Mouse (Mus musculus): ENCODE data around the gene Rps6ka2. TPM values are rescaled to one million over a fixed set of nuclear protein-coding genes. Genes with fewer than 3 reads are reported as not detected.
A peak's percentile ranks its signal among the peaks of the same experiment; 100 is the strongest.

Rps6ka2 gene
- polyA plus RNA-seq, 1 experiment from 2014 or later = 18.7 TPM

GRCm38 (mm10) chr17:7262620-7263019 lies 92.7 kb downstream of the Rps6ka2 start:
- 31% methylated on average over 4 of the region's 4 CpGs for WGBS
- Histone ChIP-seq H3K4me1 (ENCODE audit: insufficient read depth, low read length) (peaks cover 65% of the 10 kb centered on the region), H3K4me3 (ENCODE audit: low read length) (no peak overlapping the region), H3K4me2 (replicated peaks; ENCODE audit: low read depth, low read length) (no peak overlapping the region), H3K27ac (ENCODE audit: low read length) (peak overlapping the region; percentile 31; the same call in 1 of the 2 replicates), H3K36me3 (ENCODE audit: insufficient read depth, low read length) (no peaks in the 10 kb centered on the region; the same call in 1 of the 2 replicates), H3K9ac (replicated peaks; ENCODE audit: low read length) (no peak overlapping the region), H3K9me3 (ENCODE audit: low read length) (no peaks in the 10 kb centered on the region), H3K27me3 (ENCODE audit: insufficient read depth, low read length) (no peaks in the 10 kb centered on the region)
- 0 out of 2 replicates have a peak, but pooled peaks have one; percentile 12 for ATAC-seq (ENCODE audit: low FRiP score, low TSS enrichment)

GRCm38 (mm10) chr17:7264610-7265009 lies 94.7 kb downstream of the Rps6ka2 start:
- H3K9me3 ChIP-seq (ENCODE audit: low read length) = no peaks in the 10 kb centered on the region
- peak; percentile 44; the same call in 1 of the 2 replicates for ATAC-seq (ENCODE audit: low FRiP score, low TSS enrichment)
- H3K27ac ChIP-seq (ENCODE audit: low read length) = 0 out of 2 replicates have a peak overlapping the region, but pooled peaks have one; percentile 2
- no peaks in the 10 kb centered on the region for H3K36me3 ChIP-seq (ENCODE audit: insufficient read depth, low read length)
- no peak overlapping the region for H3K4me3 ChIP-seq (ENCODE audit: low read length)
- no peak overlapping the region for H3K9ac ChIP-seq (replicated peaks; ENCODE audit: low read length)
- 62% methylated on average over 5 of the region's 5 CpGs for WGBS
- H3K4me2 ChIP-seq (replicated peaks; ENCODE audit: low read depth, low read length) = no peak overlapping the region
- H3K4me1 ChIP-seq (ENCODE audit: insufficient read depth, low read length) = peaks cover 69% of the 10 kb centered on the region
- H3K27me3 ChIP-seq (ENCODE audit: insufficient read depth, low read length) = no peaks in the 10 kb centered on the region

GRCm38 (mm10) chr17:7265291-7265690 lies 95.4 kb downstream of the Rps6ka2 start:
- 79% methylated on average over 4 of the region's 4 CpGs for WGBS
- H3K4me3 ChIP-seq (ENCODE audit: low read length) = no peak overlapping the region
- H3K9ac ChIP-seq (replicated peaks; ENCODE audit: low read length) = no peak overlapping the region
- ATAC-seq (ENCODE audit: low FRiP score, low TSS enrichment) = no peak
- no peaks in the 10 kb centered on the region for H3K36me3 ChIP-seq (ENCODE audit: insufficient read depth, low read length)
- peaks cover 67% of the 10 kb centered on the region for H3K4me1 ChIP-seq (ENCODE audit: insufficient read depth, low read length)
- no peaks in the 10 kb centered on the region for H3K27me3 ChIP-seq (ENCODE audit: insufficient read depth, low read length)
- H3K27ac ChIP-seq (ENCODE audit: low read length) = no peak overlapping the region
- H3K9me3 ChIP-seq (ENCODE audit: low read length) = no peaks in the 10 kb centered on the region
- H3K4me2 ChIP-seq (replicated peaks; ENCODE audit: low read depth, low read length) = no peak overlapping the region

- H3K9ac ChIP-seq (replicated peaks; ENCODE audit: low read length) = no peak overlapping the region; the same call in 1 of the 2 replicates
- no peaks in the 10 kb centered on the region for H3K36me3 ChIP-seq (ENCODE audit: insufficient read depth, low read length)
- no peak overlapping the region for H3K4me2 ChIP-seq (replicated peaks; ENCODE audit: low read depth, low read length)
- H3K9me3 ChIP-seq (ENCODE audit: low read length) = no peaks in the 10 kb centered on the region
- H3K4me3 ChIP-seq (ENCODE audit: low read length) = no peak overlapping the region
- ATAC-seq (ENCODE audit: low FRiP score, low TSS enrichment) = no peak
- 65% methylated on average over 12 of the region's 12 CpGs for WGBS
- no peaks in the 10 kb centered on the region for H3K27me3 ChIP-seq (ENCODE audit: insufficient read depth, low read length)
- H3K4me1 ChIP-seq (ENCODE audit: insufficient read depth, low read length) = peaks cover 67% of the 10 kb centered on the region
- 0 out of 2 replicates have a peak overlapping the region, but pooled peaks have one; percentile 40 for H3K27ac ChIP-seq (ENCODE audit: low read length)
These were observed 95.9 kb downstream of the Rps6ka2 start for GRCm38 (mm10) chr17:7265705-7266368.

- H3K4me1 ChIP-seq (ENCODE audit: insufficient read depth, low read length) = peaks cover 57% of the 10 kb centered on the region
- no peaks in the 10 kb centered on the region for H3K36me3 ChIP-seq (ENCODE audit: insufficient read depth, low read length)
- H3K4me2 ChIP-seq (replicated peaks; ENCODE audit: low read depth, low read length) = no peak overlapping the region
- H3K27me3 ChIP-seq (ENCODE audit: insufficient read depth, low read length) = no peaks in the 10 kb centered on the region
- H3K9ac ChIP-seq (replicated peaks; ENCODE audit: low read length) = no peak overlapping the region
- H3K9me3 ChIP-seq (ENCODE audit: low read length) = no peaks in the 10 kb centered on the region
- 91% methylated on average over 2 of the region's 2 CpGs for WGBS
- H3K27ac ChIP-seq (ENCODE audit: low read length) = no peak overlapping the region
- ATAC-seq (ENCODE audit: low FRiP score, low TSS enrichment) = no peak
- H3K4me3 ChIP-seq (ENCODE audit: low read length) = no peak overlapping the region
These were observed 97.9 kb downstream of the Rps6ka2 start for GRCm38 (mm10) chr17:7267843-7268242.

- Histone ChIP-seq H3K4me3 (ENCODE audit: low read length) (no peak overlapping the region), H3K9me3 (ENCODE audit: low read length) (no peaks in the 10 kb centered on the region), H3K4me1 (ENCODE audit: insufficient read depth, low read length) (peaks cover 54% of the 10 kb centered on the region), H3K9ac (replicated peaks; ENCODE audit: low read length) (no peak overlapping the region), H3K4me2 (replicated peaks; ENCODE audit: low read depth, low read length) (no peak overlapping the region), H3K36me3 (ENCODE audit: insufficient read depth, low read length) (no peaks in the 10 kb centered on the region), H3K27ac (ENCODE audit: low read length) (peak overlapping the region; percentile 32; the same call in 1 of the 2 replicates), H3K27me3 (ENCODE audit: insufficient read depth, low read length) (no peaks in the 10 kb centered on the region)
- no peak for ATAC-seq (ENCODE audit: low FRiP score, low TSS enrichment)
- WGBS = 46% methylated on average over 12 of the region's 12 CpGs
These were observed 99.4 kb downstream of the Rps6ka2 start for GRCm38 (mm10) chr17:7269151-7269806.

- Histone ChIP-seq H3K27ac (ENCODE audit: low read length) (0 out of 2 replicates have a peak overlapping the region, but pooled peaks have one; percentile 4), H3K4me3 (ENCODE audit: low read length) (no peak overlapping the region)
- ATAC-seq (ENCODE audit: low FRiP score, low TSS enrichment) = peak; percentile 43; the same call in 1 of the 2 replicates
These were observed 100.6 kb downstream of the Rps6ka2 start for GRCm38 (mm10) chr17:7270506-7270905.

GRCm38 (mm10) chr17:7271522-7272134 lies 101.7 kb downstream of the Rps6ka2 start:
- 39% methylated on average over 10 of the region's 10 CpGs for WGBS
- Histone ChIP-seq H3K36me3 (ENCODE audit: insufficient read depth, low read length) (0 out of 2 replicates have a peak, but pooled peaks cover 6% of the 10 kb centered on the region), H3K27ac (ENCODE audit: low read length) (no peak overlapping the region)

More at GRCm38 (mm10) chr17:7270506-7270905, 100.6 kb downstream of the Rps6ka2 start:
- Histone ChIP-seq H3K9ac (replicated peaks; ENCODE audit: low read length) (no peak overlapping the region), H3K9me3 (ENCODE audit: low read length) (no peaks in the 10 kb centered on the region), H3K4me1 (ENCODE audit: insufficient read depth, low read length) (peaks cover 43% of the 10 kb centered on the region), H3K27me3 (ENCODE audit: insufficient read depth, low read length) (no peaks in the 10 kb centered on the region), H3K4me2 (replicated peaks; ENCODE audit: low read depth, low read length) (no peak overlapping the region), H3K36me3 (ENCODE audit: insufficient read depth, low read length) (0 out of 2 replicates have a peak, but pooled peaks cover 6% of the 10 kb centered on the region)
- WGBS = 64% methylated on average over 8 of the region's 8 CpGs

GRCm38 (mm10) chr17:7273054-7273453 lies 103.1 kb downstream of the Rps6ka2 start:
- Histone ChIP-seq H3K9me3 (ENCODE audit: low read length) (no peaks in the 10 kb centered on the region), H3K4me2 (replicated peaks; ENCODE audit: low read depth, low read length) (no peak overlapping the region), H3K9ac (replicated peaks; ENCODE audit: low read length) (no peak overlapping the region), H3K4me3 (ENCODE audit: low read length) (no peak overlapping the region), H3K4me1 (ENCODE audit: insufficient read depth, low read length) (peaks cover 35% of the 10 kb centered on the region), H3K27ac (ENCODE audit: low read length) (peak overlapping the region; percentile 30; the same call in 1 of the 2 replicates), H3K27me3 (ENCODE audit: insufficient read depth, low read length) (no peaks in the 10 kb centered on the region), H3K36me3 (ENCODE audit: insufficient read depth, low read length) (peaks cover 14% of the 10 kb centered on the region; the same call in 1 of the 2 replicates)
- ATAC-seq (ENCODE audit: low FRiP score, low TSS enrichment) = peak; percentile 59
- 15% methylated on average over 9 of the region's 9 CpGs for WGBS

More at GRCm38 (mm10) chr17:7271522-7272134, 101.7 kb downstream of the Rps6ka2 start:
- Histone ChIP-seq H3K4me1 (ENCODE audit: insufficient read depth, low read length) (peaks cover 35% of the 10 kb centered on the region), H3K9ac (replicated peaks; ENCODE audit: low read length) (no peak overlapping the region), H3K9me3 (ENCODE audit: low read length) (no peaks in the 10 kb centered on the region), H3K27me3 (ENCODE audit: insufficient read depth, low read length) (no peaks in the 10 kb centered on the region), H3K4me3 (ENCODE audit: low read length) (no peak overlapping the region), H3K4me2 (replicated peaks; ENCODE audit: low read depth, low read length) (no peak overlapping the region)
- ATAC-seq (ENCODE audit: low FRiP score, low TSS enrichment) = peak; percentile 17
